Mouse (Mus musculus) liver, postnatal 0 days (tissue): ENCODE measurements around the gene Cacna1a.

Source experiments
- CTCF ChIP-seq: sonication (generic); IDR thresholded peaks from 2 replicates; pipeline ENCODE4 v1.5.1; 2016; ENCODE audit warnings: antibody characterized with exemption, low read depth
- EP300 ChIP-seq: IDR thresholded peaks from 2 replicates; pipeline ENCODE4 v1.6.1; 2016; ENCODE audit warnings: antibody characterized with exemption, low read depth, mild to moderate bottlenecking

DNA sequence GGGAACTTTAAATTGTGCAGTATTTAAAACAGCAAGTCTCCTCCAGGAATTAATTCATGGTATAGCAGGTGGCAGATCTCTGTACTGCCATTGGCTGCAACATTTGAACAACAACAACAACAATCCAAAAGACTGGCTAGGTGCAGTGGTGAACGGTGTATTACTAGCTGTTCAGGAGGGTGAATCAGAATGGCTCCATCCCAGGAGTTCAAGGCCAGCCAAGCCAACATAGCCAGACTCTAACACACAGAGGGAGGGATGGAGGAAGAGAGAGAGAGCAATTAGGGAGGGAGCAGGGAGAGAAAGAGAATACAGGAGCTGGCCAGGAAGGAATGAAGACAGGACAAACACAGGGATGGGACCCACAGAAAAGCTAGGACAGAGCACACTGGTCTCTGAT, 38.7 kb upstream of the Cacna1a start:
- TF ChIP-seq CTCF (no peak), EP300 (no peak)
